Mouse (Mus musculus): ENCODE data around the gene Syt1.

- TF ChIP-seq EP300 (IDR thresholded peaks at IDR 0.05; ENCODE audit: low read depth) = no peak
- no peak for TF ChIP-seq CTCF (IDR thresholded peaks at IDR 0.05; ENCODE audit: low read depth)
Measured at GRCm38 (mm10) chr10:108535922-108536321, 474.9 kb downstream of the Syt1 start.
